Mouse (Mus musculus): ENCODE results near the gene Dap. TPM values are rescaled to one million over a fixed set of nuclear protein-coding genes. Genes with fewer than 3 reads are reported as not detected.
A peak's percentile ranks its signal among the peaks of the same experiment; 100 is the strongest.

Dap gene
- total RNA-seq, 2 experiments from 2014 or later = 5.5 to 6.4 TPM

DNA sequence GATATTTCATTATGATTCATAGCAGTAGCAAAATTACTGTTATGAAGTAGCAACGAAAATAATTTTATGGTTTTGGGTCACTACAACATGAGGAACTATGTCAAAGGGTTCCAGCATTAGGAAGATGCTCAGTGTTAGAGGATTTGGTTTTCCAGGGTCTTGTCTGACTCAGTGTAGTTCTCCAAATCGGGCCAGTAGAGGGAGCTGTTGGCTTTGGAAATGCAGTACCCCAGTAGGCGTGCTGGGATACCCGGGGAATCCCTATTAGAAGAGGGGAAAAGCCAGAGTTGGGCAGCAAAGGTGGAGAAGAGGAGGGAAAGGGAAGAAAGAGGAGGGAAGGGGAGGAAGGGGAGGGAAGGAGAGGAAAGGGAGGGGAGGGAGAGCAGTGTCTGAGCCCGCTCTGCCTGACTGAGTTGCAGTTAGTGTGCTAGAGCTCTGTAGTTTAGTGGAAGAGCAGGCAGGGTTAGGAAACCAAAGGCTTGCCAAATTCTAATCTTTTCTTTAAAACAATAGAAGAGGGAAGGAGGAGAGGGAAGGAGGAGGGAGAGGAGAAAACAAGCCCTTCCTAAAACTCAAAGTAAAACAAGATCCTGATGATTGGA lies 91.6 kb downstream of the Dap start:
- TF ChIP-seq CTCF (IDR thresholded peaks at IDR 0.05) = peak; percentile 81
- intact Hi-C loops (cut with DNase I) = loop anchor here (1.0 to 5.0 kb wide), 3 partner anchors 112 to 271 kb away; no protein-coding TSS in a partner anchor
- no peak overlapping the region for H3K4me3 ChIP-seq

DNA sequence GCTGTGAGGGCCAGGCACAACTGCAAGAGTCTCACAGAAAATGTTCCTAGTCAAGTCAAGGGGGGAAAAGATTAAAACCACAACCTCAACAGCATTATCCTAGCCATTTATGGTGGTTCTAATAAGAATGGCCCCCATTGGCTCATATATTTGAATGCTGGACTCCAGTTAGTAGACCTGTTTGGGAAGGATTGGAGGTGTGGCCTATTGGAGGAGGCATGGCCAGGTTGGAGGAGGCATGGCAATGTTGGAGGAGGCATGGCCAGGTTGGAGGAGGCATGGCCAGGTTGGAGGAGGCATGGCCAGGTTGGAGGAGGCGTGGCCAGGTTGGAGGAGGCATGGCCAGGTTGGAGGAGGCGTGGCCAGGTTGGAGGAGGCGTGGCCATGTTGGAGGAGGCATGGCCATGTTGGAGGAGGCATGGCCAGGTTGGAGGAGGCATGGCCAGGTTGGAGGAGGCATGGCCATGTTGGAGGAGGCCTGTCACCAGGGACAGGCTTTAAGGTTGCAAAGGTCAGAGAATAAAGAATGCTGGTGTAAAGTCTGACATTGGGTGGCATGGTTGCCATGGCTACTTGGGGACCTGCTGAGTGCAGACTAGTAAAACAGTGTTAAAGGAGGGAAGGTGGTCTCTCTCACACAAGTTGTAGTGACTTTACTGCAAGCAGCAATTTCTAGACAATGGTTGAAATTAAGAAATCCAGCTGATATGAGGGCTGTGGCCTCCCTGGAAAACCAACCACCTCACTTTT lies 93.1 kb downstream of the Dap start:
- no peak overlapping the region for H3K4me3 ChIP-seq
- TF ChIP-seq CTCF (IDR thresholded peaks at IDR 0.05) = no peak
- DNase-seq (ENCODE audit: extremely low spot score in 1 of 2, low spot score in 2 of 2) = no peak
- H3K27ac ChIP-seq = no peak overlapping the region
- intact Hi-C loops (cut with DNase I) = loop anchor here (5.0 kb wide), 1 partner anchor 110 kb away; no protein-coding TSS in a partner anchor

More for the DNA sequence above, 91.6 kb downstream of the Dap start:
- no peak overlapping the region for H3K27ac ChIP-seq
- DNase-seq (ENCODE audit: extremely low spot score in 1 of 2, low spot score in 2 of 2) = peak; percentile 79 to 84

DNA sequence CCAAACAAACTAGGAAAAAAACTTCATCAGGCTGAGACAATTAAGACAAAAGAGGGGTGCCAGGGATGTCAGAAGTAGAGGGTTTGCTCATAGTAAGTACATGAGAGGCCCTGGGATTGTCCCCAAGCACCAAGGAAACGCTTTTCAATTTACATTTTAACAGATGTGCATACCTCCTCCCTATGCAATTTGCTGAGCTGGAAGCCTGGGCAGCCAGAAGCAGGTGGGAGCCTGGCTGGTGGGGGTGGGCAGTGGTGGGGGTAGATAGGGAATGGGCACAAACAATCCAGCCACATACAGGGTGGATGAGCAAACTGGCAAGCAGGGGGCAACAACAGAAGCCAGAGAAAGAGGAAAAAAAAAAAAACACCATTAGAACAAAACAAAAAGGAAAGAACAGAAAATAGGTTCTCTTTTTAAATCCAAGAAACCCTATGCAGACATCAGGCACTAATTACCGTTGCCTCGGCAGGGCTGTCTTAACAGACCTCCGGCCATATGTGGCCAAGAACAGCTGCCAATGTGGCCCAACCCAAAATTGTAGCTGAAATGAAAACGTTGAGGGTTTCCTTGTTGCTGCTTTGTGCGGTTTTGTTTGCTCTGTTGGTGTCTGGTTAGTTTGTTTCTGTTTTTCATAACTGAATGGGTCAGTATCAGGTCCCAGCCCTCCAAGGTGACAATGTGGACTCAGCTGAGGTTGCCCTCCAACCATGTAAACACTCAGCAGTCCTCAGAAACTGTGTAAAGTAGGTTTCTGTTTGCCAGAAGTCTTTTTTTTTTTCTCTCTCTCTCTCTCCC lies 94.2 kb downstream of the Dap start:
- no peak for TF ChIP-seq CTCF (IDR thresholded peaks at IDR 0.05)
- intact Hi-C loops (cut with DNase I) = loop anchor here (5.0 kb wide), 1 partner anchor 109 kb away; no protein-coding TSS in a partner anchor
- peak overlapping the region; percentile 67 for H3K27ac ChIP-seq
- H3K4me3 ChIP-seq = no peak overlapping the region
- no peak for DNase-seq (ENCODE audit: extremely low spot score in 1 of 2, low spot score in 2 of 2)

DNA sequence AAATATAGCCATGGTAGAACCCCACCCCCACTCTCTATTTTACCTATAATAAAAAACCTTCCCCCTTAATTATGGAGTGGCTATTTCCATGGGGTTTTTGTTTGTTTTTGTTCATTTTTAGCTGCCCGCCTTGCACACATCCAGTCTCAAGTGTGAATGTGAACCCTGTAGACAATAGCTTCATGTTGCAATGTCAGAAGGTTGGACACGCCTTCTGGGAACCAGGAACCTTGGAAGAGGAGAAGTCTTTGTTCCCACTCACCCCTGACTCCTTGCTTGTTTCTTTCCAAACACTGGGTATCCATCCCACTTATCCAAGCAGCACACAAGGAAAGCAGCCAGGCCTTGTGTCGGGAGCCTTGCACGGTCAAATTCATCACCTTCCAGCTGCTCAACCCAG lies 94.9 kb downstream of the Dap start:
- intact Hi-C loops (cut with DNase I) = loop anchor here (5.0 kb wide), 1 partner anchor 108 kb away; no protein-coding TSS in a partner anchor
- no peak for TF ChIP-seq CTCF (IDR thresholded peaks at IDR 0.05)
- no peak overlapping the region for H3K27ac ChIP-seq
- H3K4me3 ChIP-seq = no peak overlapping the region
- DNase-seq (ENCODE audit: extremely low spot score in 1 of 2, low spot score in 2 of 2) = no peak

DNA sequence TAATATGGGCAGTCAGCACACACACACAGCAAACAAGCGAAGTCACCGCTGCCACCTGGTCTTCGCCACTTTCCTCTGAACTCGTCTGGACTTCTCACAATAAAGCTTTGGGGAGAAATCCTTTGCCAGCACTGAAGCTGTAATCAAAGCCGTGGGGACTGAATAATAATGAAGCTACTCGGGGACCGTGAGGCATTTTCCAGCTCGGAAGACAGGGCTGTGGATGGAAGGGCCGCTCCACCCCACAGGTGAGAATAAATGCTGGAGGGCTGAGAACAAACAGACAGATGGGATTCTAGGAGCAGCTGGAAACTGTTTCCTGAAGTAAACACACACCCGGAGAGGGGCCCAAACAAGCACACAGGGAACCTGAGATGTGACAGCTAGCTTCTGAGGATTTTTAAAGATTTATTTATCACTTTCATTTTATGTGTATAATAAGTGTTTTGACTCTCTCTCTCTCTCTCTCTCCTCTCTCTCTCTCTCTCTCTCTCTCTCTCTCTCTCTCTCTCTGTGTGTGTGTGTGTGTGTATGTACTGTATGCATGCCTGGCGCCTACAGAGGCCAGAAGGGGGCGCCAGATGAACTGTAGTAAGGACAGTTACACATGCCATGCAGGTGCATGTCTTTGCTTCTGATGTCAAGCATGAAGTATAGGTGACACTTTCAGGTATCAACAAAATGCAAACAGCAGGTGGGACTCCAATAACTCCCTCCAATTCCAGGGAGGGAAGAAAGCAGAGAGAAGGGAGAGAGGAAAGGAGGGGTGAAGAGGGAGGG lies 96.7 kb downstream of the Dap start:
- no peak overlapping the region for H3K4me3 ChIP-seq
- no peak overlapping the region for H3K27ac ChIP-seq
- no peak for DNase-seq (ENCODE audit: extremely low spot score in 1 of 2, low spot score in 2 of 2)
- intact Hi-C loops (cut with DNase I) = no loop called here
- peak; percentile 5 for TF ChIP-seq CTCF (IDR thresholded peaks at IDR 0.05)

DNA sequence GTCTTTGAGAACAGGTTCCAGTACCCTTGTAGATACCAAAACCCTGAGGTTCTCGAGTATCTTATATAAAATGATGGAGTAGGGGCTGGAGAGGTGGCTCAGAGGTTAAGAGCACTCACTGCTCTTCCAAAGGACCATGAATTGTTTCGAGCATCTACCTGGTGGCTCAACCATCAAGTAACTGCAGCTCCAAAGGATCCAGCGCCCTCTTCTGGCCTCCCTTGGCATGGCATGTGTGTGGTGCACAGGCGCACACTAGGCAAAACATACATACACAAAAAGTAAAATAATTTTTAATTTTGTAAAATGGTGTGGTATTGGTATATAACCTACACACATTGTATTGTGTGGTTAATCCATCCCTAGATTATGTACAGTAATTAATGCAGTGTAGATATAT lies 99.6 kb downstream of the Dap start:
- intact Hi-C loops (cut with DNase I) = no loop called here
- no peak overlapping the region for H3K27ac ChIP-seq
- peak; percentile 51 for TF ChIP-seq CTCF (IDR thresholded peaks at IDR 0.05)
- no peak for DNase-seq (ENCODE audit: extremely low spot score in 1 of 2, low spot score in 2 of 2)
- H3K4me3 ChIP-seq = no peak overlapping the region

Other genes starting within 250 kb of the Dap start
- 10 to 100 TPM; 79.6 to 93.7 TPM for gene Ankrd33b, start 143.4 kb downstream of the Dap start, total RNA-seq (2021)
- gene Ropn1l, start 229.4 kb downstream of the Dap start, total RNA-seq (2021) = 1 to 10 TPM in 1 of 2 experiments, under 1 TPM in 1; 0.75 to 1.0 TPM

All from left cerebral cortex, adult 2 months (tissue).